Mouse (Mus musculus): ENCODE data around the gene Astl.
"Not testable (repeated sequence)": the region's sequence is repeated elsewhere in the genome, so short reads cannot be mapped to it uniquely, and the experiment has no call there.

Astl gene

GRCm38 (mm10) chr2:127338416-127338815, at the start of gene Astl:
Gene Astl (plus strand): TSS chr2:127338639.
- no peak for DNase-seq

GRCm38 (mm10) chr2:127292250-127292649, 46.2 kb upstream of the Astl start:
- DNase-seq, result no peak

- no peak for DNase-seq
Measured at GRCm38 (mm10) chr2:127297001-127297805, 41.2 kb upstream of the Astl start.

- no peak for DNase-seq
Measured at GRCm38 (mm10) chr2:127298056-127298455, 40.4 kb upstream of the Astl start.

- DNase-seq, result no peak
Measured at GRCm38 (mm10) chr2:127300701-127301100, 37.7 kb upstream of the Astl start.

- DNase-seq, result no peak
Measured at GRCm38 (mm10) chr2:127301883-127302282, 36.6 kb upstream of the Astl start.

- DNase-seq, result not testable (repeated sequence)
Measured at GRCm38 (mm10) chr2:127304192-127304591, 34.2 kb upstream of the Astl start.

- no peak for DNase-seq
Measured at GRCm38 (mm10) chr2:127304609-127305210, 33.7 kb upstream of the Astl start.

- no peak for DNase-seq
Measured at GRCm38 (mm10) chr2:127306123-127306522, 32.3 kb upstream of the Astl start.

GRCm38 (mm10) chr2:127307179-127307578, 31.3 kb upstream of the Astl start:
- no peak for DNase-seq

- DNase-seq, result no peak
Measured at GRCm38 (mm10) chr2:127308660-127309059, 29.8 kb upstream of the Astl start.

- DNase-seq, result no peak
Measured at GRCm38 (mm10) chr2:127310246-127310645, 28.2 kb upstream of the Astl start.

- DNase-seq, result no peak
Measured at GRCm38 (mm10) chr2:127310685-127311084, 27.8 kb upstream of the Astl start.

- DNase-seq, result no peak
Measured at GRCm38 (mm10) chr2:127311193-127311592, 27.2 kb upstream of the Astl start.

GRCm38 (mm10) chr2:127312801-127313200, 25.6 kb upstream of the Astl start:
- no peak for DNase-seq

- no peak for DNase-seq
Measured at GRCm38 (mm10) chr2:127313878-127314277, 24.6 kb upstream of the Astl start.

- DNase-seq, result no peak
Measured at GRCm38 (mm10) chr2:127314467-127315154, 23.8 kb upstream of the Astl start.

- no peak for DNase-seq
Measured at GRCm38 (mm10) chr2:127315155-127315470, 23.3 kb upstream of the Astl start.

- no peak for DNase-seq
Measured at GRCm38 (mm10) chr2:127316431-127316830, 22.0 kb upstream of the Astl start.

GRCm38 (mm10) chr2:127318136-127318535, 20.3 kb upstream of the Astl start:
- DNase-seq, result no peak

- DNase-seq, result no peak
Measured at GRCm38 (mm10) chr2:127319071-127319470, 19.4 kb upstream of the Astl start.

GRCm38 (mm10) chr2:127322671-127323285, 15.7 kb upstream of the Astl start:
- no peak for DNase-seq

- DNase-seq, result no peak
Measured at GRCm38 (mm10) chr2:127323667-127324066, 14.8 kb upstream of the Astl start.

- no peak for DNase-seq
Measured at GRCm38 (mm10) chr2:127324456-127324855, 14.0 kb upstream of the Astl start.
